Mouse (Mus musculus) layer of hippocampus, postnatal 25 days (tissue): ENCODE measurements around the gene Cdc42bpa. TPM values are rescaled to one million over a fixed set of nuclear protein-coding genes. Genes with fewer than 3 reads are reported as not detected.
A peak's percentile ranks its signal among the peaks of the same experiment; 100 is the strongest.

Experiments used
- DNase-seq, 2 experiments: peaks; one replicate each; pipeline ENCODE4 v3.0.0; 2022; ENCODE audit warnings: mixed read lengths in 2 of 2, low spot score in 1 of 2; ENCODE audit errors: extremely low spot score in 1 of 2
- total RNA-seq, 2 experiments: library from RNA; stranded (reverse); gene quantifications; 2 replicates each; pipeline ENCODE4 v1.2.3; 2021

The Cdc42bpa gene
- total RNA-seq, 2 experiments from 2014 or later, result 204 to 246 TPM

- DNase-seq, result no peak
These were observed 252.6 kb downstream of the Cdc42bpa start for GRCm38 (mm10) chr1:180212911-180213310.

GRCm38 (mm10) chr1:180215044-180215443, 254.8 kb downstream of the Cdc42bpa start:
- DNase-seq, result peak; percentile 32 to 61

Other genes starting within 250 kb of the Cdc42bpa start
- under 1 TPM; 0.14 to 0.34 TPM for gene Kif28, start 215.2 kb upstream of the Cdc42bpa start, total RNA-seq
- not detected for gene Gm10518, start 157.1 kb upstream of the Cdc42bpa start, total RNA-seq
- 10 to 100 TPM; 32.4 to 34.2 TPM for gene Ahctf1, start 156.8 kb upstream of the Cdc42bpa start, total RNA-seq
- 10 to 100 TPM; 63.2 to 71.5 TPM for gene Coq8a, start 239.1 kb downstream of the Cdc42bpa start, total RNA-seq